Comparison of ENCODE assay signal across 7 mouse cellular contexts in the genomic region with DNA sequence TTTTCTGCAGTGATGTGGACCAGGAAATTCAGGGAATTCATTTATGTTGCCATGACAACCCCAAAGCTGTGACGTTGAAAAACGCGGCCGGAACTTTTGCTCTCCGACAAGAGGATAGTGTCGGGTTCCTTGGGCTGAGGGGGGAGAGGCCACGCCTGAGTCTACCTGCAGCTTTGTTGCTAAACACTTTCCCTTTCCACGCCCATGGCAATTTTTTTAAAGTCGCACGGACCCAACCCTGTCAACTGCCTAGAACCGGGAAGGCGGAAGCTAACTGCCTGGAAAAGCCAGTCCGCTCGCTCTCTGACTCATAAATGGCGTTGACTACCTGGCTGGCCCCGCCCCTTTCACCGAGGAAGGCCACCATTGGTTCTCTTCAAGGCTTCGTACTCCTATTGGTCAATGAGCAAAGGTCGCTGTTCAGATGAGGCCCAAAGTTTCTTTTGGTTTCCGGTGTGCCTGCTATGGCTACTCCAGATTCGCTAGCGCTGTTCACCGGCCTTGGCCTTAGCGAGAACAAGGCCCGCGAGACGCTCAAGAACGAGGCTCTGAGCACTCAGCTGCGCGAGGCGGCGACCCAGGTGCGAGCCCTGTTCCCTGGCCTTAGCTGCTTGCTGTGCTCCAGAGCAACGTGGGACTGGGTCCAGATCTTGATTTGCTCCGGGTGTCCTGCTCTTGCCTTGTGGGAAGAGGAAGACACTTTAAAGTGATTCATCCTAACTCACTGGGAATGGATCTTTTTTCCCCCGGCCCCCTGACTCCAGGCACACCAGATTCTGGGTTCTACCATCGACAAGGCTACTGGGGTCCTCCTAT. TPM values are rescaled to one million over a fixed set of nuclear protein-coding genes. Genes with fewer than 3 reads are reported as not detected.
DNase-seq lines count a peak whose midpoint lies in the region; ATAC-seq lines count a peak whose summit lies in the region.

A gene (plus strand): TSS at position 88 of the 816 bp plus-strand sequence.

- H3K9me3 ChIP-seq in intestine, embryonic 16.5 days (ENCODE audit: control insufficient read depth, low read length), result no peaks in the 10 kb centered on the region
- H3K9me3 ChIP-seq in midbrain, embryonic 11.5 days (ENCODE audit: control insufficient read depth, low read length), result no peaks in the 10 kb centered on the region

- intact Hi-C loops in left cerebral cortex, postnatal 36 days (cut with DNase I), result loop anchor here (1.0 kb wide), 1 partner anchor 8 kb away; a partner anchor contains a TSS

- H3K4me3 ChIP-seq in intestine, embryonic 16.5 days (ENCODE audit: low read length), result peak within 1 kb of the TSS; percentile 79
- H3K4me3 ChIP-seq in midbrain, embryonic 11.5 days (ENCODE audit: low read depth, low read length), result peak within 1 kb of the TSS; percentile 54

- peak within 1 kb of the TSS; percentile 88 for H3K4me2 ChIP-seq in intestine, embryonic 16.5 days (ENCODE audit: low read depth, low read length)
- H3K4me2 ChIP-seq in midbrain, embryonic 11.5 days, result peak within 1 kb of the TSS; percentile 82

- peak within 1 kb of the TSS; percentile 86 for H3K27ac ChIP-seq in intestine, embryonic 16.5 days (ENCODE audit: low read length)
- no peak within 1 kb of the TSS for H3K27ac ChIP-seq in midbrain, embryonic 11.5 days (ENCODE audit: low read depth, low read length)

- H3K9ac ChIP-seq in intestine, embryonic 16.5 days (ENCODE audit: low read depth, low read length), result peak within 1 kb of the TSS; percentile 80
- peak within 1 kb of the TSS; percentile 64 for H3K9ac ChIP-seq in midbrain, embryonic 11.5 days (ENCODE audit: low read length)

- peak; percentile 98 for ATAC-seq in intestine, embryonic 16.5 days
- peak; percentile 98 for ATAC-seq in midbrain, embryonic 11.5 days (ENCODE audit: low FRiP score)

- H3K27me3 ChIP-seq in intestine, embryonic 16.5 days (replicated peaks; ENCODE audit: control insufficient read depth, insufficient read depth, low read length), result no peaks in the 10 kb centered on the region
- no peaks in the 10 kb centered on the region for H3K27me3 ChIP-seq in midbrain, embryonic 11.5 days (ENCODE audit: control insufficient read depth, insufficient read depth, low read length)

- H3K4me1 ChIP-seq in intestine, embryonic 16.5 days (ENCODE audit: control insufficient read depth, insufficient read depth, low read length), result peaks cover 11% of the 10 kb centered on the region
- peaks cover 7% of the 10 kb centered on the region for H3K4me1 ChIP-seq in midbrain, embryonic 11.5 days (ENCODE audit: control insufficient read depth, insufficient read depth, low read length)

- peak; percentile 96 for DNase-seq in adrenal gland, adult 8-10 months
- DNase-seq in embryo, embryonic 9.5 days (ENCODE audit: extremely low spot score), result peak; percentile 95
- DNase-seq in gastrocnemius, postnatal 4 days (ENCODE audit: low spot score in 2 of 2), result peak; percentile 78 to 92
- peak; percentile 92 for DNase-seq in left cerebral cortex, postnatal 36 days (ENCODE audit: low spot score in 2 of 2)
- DNase-seq in midbrain, embryonic 11.5 days (ENCODE audit: low spot score, missing footprints), result peak; percentile 98
- peak; percentile 93 for DNase-seq in skeletal muscle tissue, adult 2 months (ENCODE audit: low read depth, low spot score)

- H3K36me3 ChIP-seq in intestine, embryonic 16.5 days (ENCODE audit: control insufficient read depth, insufficient read depth, low read length), result peaks cover 14% of the 10 kb centered on the region
- peaks cover 8% of the 10 kb centered on the region for H3K36me3 ChIP-seq in midbrain, embryonic 11.5 days (ENCODE audit: control insufficient read depth, insufficient read depth, low read length)

- WGBS in intestine, embryonic 16.5 days, result under 1% methylated on average over 37 of the region's 37 CpGs
- under 1% methylated on average over 37 of the region's 37 CpGs for WGBS in midbrain, embryonic 11.5 days

RNA-seq across cellular contexts. Expression of the gene that starts here (rescaled TPM):
- 100 to 1,000 TPM; 181 to 239 (median 220) TPM for total RNA-seq in adrenal gland, adult 8-10 months (2022)
- total RNA-seq in gastrocnemius, postnatal 4 days (2021), result 10 to 100 TPM; 93.1 to 96.0 TPM
- polyA plus RNA-seq in intestine, embryonic 16.5 days (2015; fragmentation: Nextera tagmentation; extraction: Ambion mirVana), result 111 and 118 TPM in 2 replicates
- total RNA-seq in left cerebral cortex, postnatal 36 days (2021), result 10 to 100 TPM; 73.6 to 76.9 TPM
- polyA plus RNA-seq in midbrain, embryonic 11.5 days (2014; fragmentation: Nextera tagmentation; extraction: Ambion mirVana), result 103 TPM in 2 replicates
